Mouse (Mus musculus) MEL (cell line): ENCODE data around the gene Hoxb8. TPM values are rescaled to one million over a fixed set of nuclear protein-coding genes. Genes with fewer than 3 reads are reported as not detected.

Source experiments
- DNase-seq: peaks from one replicate; pipeline ENCODE4 v3.0.0; 2011; ENCODE audit warnings: low read depth, low spot score
- H3K27ac ChIP-seq: 2 replicates; pipeline ENCODE4 v1.5.1; 2012; ENCODE audit warnings: low read depth, mild to moderate bottlenecking, control low read depth, low read length, moderate library complexity; ENCODE audit not compliant: control insufficient read depth
- H3K27me3 ChIP-seq, 2 experiments: fragments of 150-350 bp in 1 of 2; sonication (generic) in 1 of 2; 2 replicates each; pipeline ENCODE4 v1.6.1; 2012; ENCODE audit warnings: low read length in 2 of 2, mild to moderate bottlenecking in 2 of 2, improper control_type of control experiment in 1 of 2, moderate library complexity in 1 of 2; ENCODE audit not compliant: insufficient read depth in 2 of 2, control insufficient read depth in 1 of 2
- H3K36me3 ChIP-seq, 2 experiments: 2 replicates each; pipeline ENCODE4 v1.6.1; 2012 to 2014; ENCODE audit warnings: low read length in 2 of 2, improper control_type of control experiment in 1 of 2, inconsistent platforms in 1 of 2, mild to moderate bottlenecking in 1 of 2; ENCODE audit not compliant: insufficient read depth in 2 of 2, control insufficient read depth in 1 of 2
- H3K4me1 ChIP-seq, 2 experiments: fragments of 150-350 bp in 1 of 2; sonication (generic) in 1 of 2; 2 replicates each; pipeline ENCODE4 v1.6.1; 2012; ENCODE audit warnings: low read length in 2 of 2, improper control_type of control experiment in 1 of 2, mild to moderate bottlenecking in 1 of 2; ENCODE audit not compliant: insufficient read depth in 2 of 2, control insufficient read depth in 1 of 2
- H3K4me3 ChIP-seq, 2 experiments: fragments of 150-350 bp in 1 of 2; sonication (generic) in 1 of 2; 2 replicates each; pipeline ENCODE4 v1.5.1; 2012; ENCODE audit warnings: low read depth in 2 of 2, low read length in 2 of 2, mild to moderate bottlenecking in 2 of 2, moderate library complexity in 2 of 2, control low read depth in 1 of 2, improper control_type of control experiment in 1 of 2; ENCODE audit not compliant: control insufficient read depth in 1 of 2, insufficient read depth in 1 of 2
- H3K79me2 ChIP-seq: 2 replicates; pipeline ENCODE4 v1.6.1; 2012; ENCODE audit warnings: mild to moderate bottlenecking, low read length, moderate library complexity; ENCODE audit not compliant: control insufficient read depth, poor library complexity, insufficient read depth
- H3K9ac ChIP-seq: 2 replicates; pipeline ENCODE4 v1.6.1; 2012; ENCODE audit warnings: low read depth, mild to moderate bottlenecking, control low read depth, low read length, moderate library complexity; ENCODE audit not compliant: control insufficient read depth, poor library complexity, severe bottlenecking
- H3K9me3 ChIP-seq: fragments of 150-350 bp; sonication (generic); replicated peaks from 2 replicates; pipeline ENCODE4 v1.6.1; 2012; ENCODE audit warnings: mild to moderate bottlenecking, low read length, improper control_type of control experiment, moderate library complexity; ENCODE audit not compliant: insufficient read depth
- CHD2 ChIP-seq: IDR thresholded peaks from 2 replicates; pipeline ENCODE4 v1.6.1; 2011; ENCODE audit warnings: low read length, improper control_type of control experiment
- GABPA ChIP-seq: IDR thresholded peaks from 2 replicates; pipeline ENCODE4 v1.6.1; 2012; ENCODE audit warnings: low read depth, mild to moderate bottlenecking, inconsistent platforms, low read length, improper control_type of control experiment, moderate library complexity
- GATA1 ChIP-seq: IDR thresholded peaks from 2 replicates; pipeline ENCODE4 v1.6.1; 2011; ENCODE audit warnings: low read depth, low read length, improper control_type of control experiment
- HCFC1 ChIP-seq: IDR thresholded peaks from 2 replicates; pipeline ENCODE4 v1.6.1; 2012; ENCODE audit warnings: low read depth, mild to moderate bottlenecking, inconsistent platforms, low read length, improper control_type of control experiment, moderate library complexity
- MEF2A ChIP-seq: IDR thresholded peaks from 2 replicates; pipeline ENCODE4 v1.6.1; 2014; ENCODE audit warnings: low read depth, mild to moderate bottlenecking, inconsistent platforms, low read length, improper control_type of control experiment; ENCODE audit not compliant: poor library complexity, insufficient replicate concordance, severe bottlenecking; ENCODE audit errors: extremely low read depth
- NRF1 ChIP-seq: IDR thresholded peaks from 2 replicates; pipeline ENCODE4 v1.6.1; 2014; ENCODE audit warnings: low read depth, mild to moderate bottlenecking, inconsistent platforms, low read length, improper control_type of control experiment, moderate library complexity; ENCODE audit not compliant: poor library complexity, insufficient read depth, severe bottlenecking
- SMC3 ChIP-seq: IDR thresholded peaks from 2 replicates; pipeline ENCODE4 v1.6.1; 2011; ENCODE audit warnings: low read depth, low read length, improper control_type of control experiment
- TBP ChIP-seq: IDR thresholded peaks from 2 replicates; pipeline ENCODE4 v1.8.0; 2011; ENCODE audit warnings: low read depth, low read length, improper control_type of control experiment
- USF2 ChIP-seq, 2 experiments: IDR thresholded peaks; 2 replicates each; pipeline ENCODE4 v1.6.1; 2011 to 2012; ENCODE audit warnings: improper control_type of control experiment in 2 of 2, low read length in 2 of 2, borderline replicate concordance in 1 of 2, inconsistent platforms in 1 of 2, low read depth in 1 of 2, mild to moderate bottlenecking in 1 of 2; ENCODE audit not compliant: insufficient read depth in 1 of 2
- ZC3H11A ChIP-seq: IDR thresholded peaks from 2 replicates; pipeline ENCODE4 v1.6.1; 2012; ENCODE audit warnings: low read depth, mild to moderate bottlenecking, inconsistent platforms, low read length, improper control_type of control experiment
- polyA plus RNA-seq, 2 experiments: library from polyadenylated mRNA; stranded (reverse) in 1 of 2; unstranded in 1 of 2; fragments of >175 nt in 1 of 2; fragments of >200 nt in 1 of 2; gene quantifications; 2 replicates each; pipeline versions ENCODE4 v1.2.1 to v1.2.4; 2012; ENCODE audit warnings: low replicate concordance in 2 of 2, low read depth in 1 of 2; ENCODE audit not compliant: insufficient read length in 2 of 2, insufficient read depth in 1 of 2, missing spikeins in 1 of 2
- total RNA-seq: library from RNA; depleted of rRNA; stranded (reverse); fragments of 300-350 nt; gene quantifications from 2 replicates; pipeline ENCODE4 v1.2.3, GENCODE M21; 2012

The Hoxb8 gene
- total and polyA plus RNA-seq, 3 experiments = not detected

- no peak for TF ChIP-seq GATA1
- H3K36me3 ChIP-seq = no peaks in the 10 kb centered on the region
- peaks cover 12 to 13% of the 10 kb centered on the region in 2 experiments for H3K27me3 ChIP-seq
- no peaks in the 10 kb centered on the region for H3K4me1 ChIP-seq
- no peaks in the 10 kb centered on the region for H3K79me2 ChIP-seq
- no peaks in the 10 kb centered on the region for H3K9me3 ChIP-seq
- no peak overlapping the region for H3K4me3 ChIP-seq
- no peak overlapping the region for H3K27ac ChIP-seq
- H3K9ac ChIP-seq = no peak overlapping the region
- no peak for DNase-seq
Measured at GRCm38 (mm10) chr11:96300354-96301063, 18.8 kb downstream of the Hoxb8 start.

GRCm38 (mm10) chr11:96301064-96301431 is 19.3 kb downstream of the Hoxb8 start:
- no peak for DNase-seq
- Histone ChIP-seq H3K27ac (no peak overlapping the region), H3K27me3 (peaks cover 8 to 9% of the 10 kb centered on the region in 2 experiments), H3K79me2 (no peaks in the 10 kb centered on the region), H3K9me3 (no peaks in the 10 kb centered on the region), H3K4me3 (no peak overlapping the region), H3K9ac (no peak overlapping the region), H3K36me3 (no peaks in the 10 kb centered on the region), H3K4me1 (no peaks in the 10 kb centered on the region)
- no peak for TF ChIP-seq USF2 (IDR thresholded peaks at IDR 0.05; ENCODE audit: borderline replicate concordance in 1 of 2, insufficient read depth in 1 of 2, low read depth in 1 of 2, low read length in 2 of 2)
- TF ChIP-seq NRF1 = no peak
- no peak for TF ChIP-seq TBP

- H3K79me2 ChIP-seq = no peaks in the 10 kb centered on the region
- H3K9ac ChIP-seq = no peak overlapping the region
- no peaks in the 10 kb centered on the region for H3K9me3 ChIP-seq
- TF ChIP-seq GABPA (no peak), CHD2 (no peak), HCFC1 (no peak), MEF2A (no peak), ZC3H11A (no peak), SMC3 (no peak)
- H3K4me1 ChIP-seq = no peaks in the 10 kb centered on the region
- H3K27ac ChIP-seq = no peak overlapping the region
- H3K27me3 ChIP-seq = peaks cover 4 to 7% of the 10 kb centered on the region in 2 experiments
- no peak for DNase-seq
- no peaks in the 10 kb centered on the region for H3K36me3 ChIP-seq
- no peak overlapping the region for H3K4me3 ChIP-seq
Measured at GRCm38 (mm10) chr11:96301837-96302236, 20.1 kb downstream of the Hoxb8 start.
